Mouse (Mus musculus) stomach, embryonic 14.5 days (tissue): Measurements from ENCODE around the gene Atp5s. TPM values are rescaled to one million over a fixed set of nuclear protein-coding genes. Genes with fewer than 3 reads are reported as not detected.

Experiments used
- ATAC-seq: fragments of 200-750 bp; cut with Nextera tagmentation; 2 replicates; pipeline ENCODE4 v1.8.0; 2017; ENCODE audit warnings: low read depth, moderate TSS enrichment; ENCODE audit not compliant: insufficient number of reproducible peaks, insufficient read depth, low FRiP score
- H3K27ac ChIP-seq: fragments of 300-500 bp; sonication (generic); 2 replicates; pipeline ENCODE4 v1.5.1; 2014; ENCODE audit warnings: mild to moderate bottlenecking, low read length, moderate library complexity, mixed read lengths
- H3K27me3 ChIP-seq: fragments of 300-500 bp; sonication (generic); 2 replicates; pipeline ENCODE4 v1.6.1; 2014; ENCODE audit warnings: low read length, control low read depth, mixed read lengths; ENCODE audit not compliant: control insufficient read depth, insufficient read depth
- H3K36me3 ChIP-seq: fragments of 300-500 bp; sonication (generic); 2 replicates; pipeline ENCODE4 v1.6.1; 2014; ENCODE audit warnings: mild to moderate bottlenecking, control low read depth, low read length, moderate library complexity, mixed read lengths; ENCODE audit not compliant: control insufficient read depth, insufficient read depth
- H3K4me1 ChIP-seq: fragments of 300-500 bp; sonication (generic); 2 replicates; pipeline ENCODE4 v1.6.1; 2014; ENCODE audit warnings: low read length, control low read depth, mixed read lengths; ENCODE audit not compliant: control insufficient read depth, insufficient read depth
- H3K4me2 ChIP-seq: fragments of 300-500 bp; sonication (generic); replicated peaks from 2 replicates; pipeline ENCODE4 v1.6.1; 2014; ENCODE audit warnings: low read depth, low read length, control low read depth
- H3K4me3 ChIP-seq: fragments of 300-500 bp; sonication (generic); 2 replicates; pipeline ENCODE4 v1.5.1; 2014; ENCODE audit warnings: low read depth, low read length, control low read depth
- H3K9ac ChIP-seq: fragments of 300-500 bp; sonication (generic); replicated peaks from 2 replicates; pipeline ENCODE4 v1.6.1; 2014; ENCODE audit warnings: low read depth, mild to moderate bottlenecking, control low read depth, low read length, moderate library complexity, mixed read lengths
- H3K9me3 ChIP-seq: fragments of 300-500 bp; sonication (generic); 2 replicates; pipeline ENCODE4 v1.6.1; 2016; ENCODE audit warnings: low read depth, low read length, control low read depth; ENCODE audit not compliant: control insufficient read depth
- whole genome bisulfite sequencing: fragments of 180-500 bp; shearing (Covaris S2); extraction: QIAGEN DNeasy Blood & Tissue Kit; methylation state at CpG from one replicate; pipeline ENCODE4 v1.1.7; 2014; 5-methylcytosine and 5-hydroxymethylcytosine counted together
- polyA plus RNA-seq: library from polyadenylated mRNA; unstranded; fragments of >200 nt; fragmentation: Nextera tagmentation; extraction: Ambion mirVana; gene quantifications from 2 replicates; pipeline ENCODE4 v1.2.1, GENCODE M21; 2014

Atp5s gene
- polyA plus RNA-seq, 1 experiment from 2014 or later, result 37.2 TPM

- H3K9ac ChIP-seq, result no peak overlapping the region
- no peak overlapping the region for H3K4me3 ChIP-seq
- no peaks in the 10 kb centered on the region for H3K36me3 ChIP-seq
- H3K4me2 ChIP-seq, result no peak overlapping the region
- H3K4me1 ChIP-seq, result no peaks in the 10 kb centered on the region
- 41% methylated on average over 2 of the region's 2 CpGs for WGBS
- H3K9me3 ChIP-seq, result no peaks in the 10 kb centered on the region
- H3K27ac ChIP-seq, result no peak overlapping the region
- ATAC-seq, result no peak
- H3K27me3 ChIP-seq, result no peaks in the 10 kb centered on the region
Measured at GRCm38 (mm10) chr12:69688368-69688767, 36.4 kb upstream of the Atp5s start.

- Histone ChIP-seq H3K4me1 (no peaks in the 10 kb centered on the region), H3K36me3 (no peaks in the 10 kb centered on the region), H3K27me3 (no peaks in the 10 kb centered on the region), H3K9ac (no peak overlapping the region), H3K4me2 (no peak overlapping the region), H3K9me3 (no peaks in the 10 kb centered on the region), H3K4me3 (no peak overlapping the region), H3K27ac (no peak overlapping the region)
- no peak for ATAC-seq
Measured at GRCm38 (mm10) chr12:69689094-69689493, 35.7 kb upstream of the Atp5s start.

GRCm38 (mm10) chr12:69690714-69691113 is 34.0 kb upstream of the Atp5s start:
- no peaks in the 10 kb centered on the region for H3K4me1 ChIP-seq
- no peak overlapping the region for H3K4me3 ChIP-seq
- ATAC-seq, result no peak
- no peak overlapping the region for H3K27ac ChIP-seq
- H3K4me2 ChIP-seq, result no peak overlapping the region
- no peaks in the 10 kb centered on the region for H3K36me3 ChIP-seq
- H3K9ac ChIP-seq, result no peak overlapping the region
- no peaks in the 10 kb centered on the region for H3K27me3 ChIP-seq
- no peaks in the 10 kb centered on the region for H3K9me3 ChIP-seq
- 87% methylated on average over 4 of the region's 4 CpGs for WGBS

- Histone ChIP-seq H3K27me3 (no peaks in the 10 kb centered on the region), H3K36me3 (no peaks in the 10 kb centered on the region; the same call in 1 of the 2 replicates), H3K4me1 (no peaks in the 10 kb centered on the region), H3K9ac (no peak overlapping the region), H3K4me3 (no peak overlapping the region), H3K9me3 (no peaks in the 10 kb centered on the region), H3K27ac (no peak overlapping the region), H3K4me2 (no peak overlapping the region)
- no peak for ATAC-seq
- WGBS, result 87% methylated on average over 17 of the region's 17 CpGs
Measured at GRCm38 (mm10) chr12:69693471-69693870, 31.3 kb upstream of the Atp5s start.

- 80% methylated on average over 5 of the region's 5 CpGs for WGBS
- Histone ChIP-seq H3K4me1 (no peaks in the 10 kb centered on the region), H3K27me3 (no peaks in the 10 kb centered on the region), H3K9me3 (no peaks in the 10 kb centered on the region), H3K36me3 (peaks cover 3% of the 10 kb centered on the region; the same call in 1 of the 2 replicates), H3K27ac (no peak overlapping the region), H3K4me2 (no peak overlapping the region), H3K4me3 (no peak overlapping the region), H3K9ac (no peak overlapping the region)
- no peak for ATAC-seq
Measured at GRCm38 (mm10) chr12:69696746-69697145, 28.0 kb upstream of the Atp5s start.

- Histone ChIP-seq H3K4me3 (no peak overlapping the region), H3K9me3 (no peaks in the 10 kb centered on the region), H3K27ac (no peak overlapping the region), H3K27me3 (no peaks in the 10 kb centered on the region), H3K36me3 (peaks cover 3% of the 10 kb centered on the region; the same call in 1 of the 2 replicates), H3K4me1 (no peaks in the 10 kb centered on the region), H3K4me2 (no peak overlapping the region), H3K9ac (no peak overlapping the region)
- WGBS, result 81% methylated on average over 6 of the region's 6 CpGs
- ATAC-seq, result no peak
Measured at GRCm38 (mm10) chr12:69698352-69698751, 26.4 kb upstream of the Atp5s start.

GRCm38 (mm10) chr12:69704799-69705458 is 19.8 kb upstream of the Atp5s start:
- Histone ChIP-seq H3K27me3 (no peaks in the 10 kb centered on the region), H3K4me2 (no peak overlapping the region), H3K9me3 (no peaks in the 10 kb centered on the region), H3K27ac (no peak overlapping the region), H3K4me1 (no peaks in the 10 kb centered on the region), H3K9ac (no peak overlapping the region), H3K4me3 (no peak overlapping the region), H3K36me3 (no peaks in the 10 kb centered on the region)
- WGBS, result 81% methylated on average over 11 of the region's 11 CpGs
- ATAC-seq, result peak; percentile 82

- ATAC-seq, result no peak
- Histone ChIP-seq H3K4me3 (no peak overlapping the region), H3K36me3 (no peaks in the 10 kb centered on the region; the same call in 1 of the 2 replicates), H3K4me2 (no peak overlapping the region), H3K9me3 (no peaks in the 10 kb centered on the region), H3K27me3 (no peaks in the 10 kb centered on the region), H3K27ac (no peak overlapping the region), H3K4me1 (no peaks in the 10 kb centered on the region), H3K9ac (no peak overlapping the region)
Measured at GRCm38 (mm10) chr12:69713628-69714027, 11.1 kb upstream of the Atp5s start.

GRCm38 (mm10) chr12:69722857-69723256 is 1.9 kb upstream of the Atp5s start:
- WGBS, result 87% methylated on average over 3 of the region's 3 CpGs
- no peak overlapping the region for H3K4me2 ChIP-seq
- H3K36me3 ChIP-seq, result no peaks in the 10 kb centered on the region; the same call in 1 of the 2 replicates
- no peak overlapping the region for H3K9ac ChIP-seq
- no peaks in the 10 kb centered on the region for H3K27me3 ChIP-seq
- no peak overlapping the region for H3K4me3 ChIP-seq
- H3K4me1 ChIP-seq, result peaks cover 8% of the 10 kb centered on the region; the same call in 1 of the 2 replicates
- no peak overlapping the region for H3K27ac ChIP-seq
- H3K9me3 ChIP-seq, result peaks cover 7% of the 10 kb centered on the region; the same call in 1 of the 2 replicates
- ATAC-seq, result no peak
